Mouse (Mus musculus) adrenal gland, postnatal 10 days (tissue): ENCODE data around the gene Tgds. TPM values are rescaled to one million over a fixed set of nuclear protein-coding genes. Genes with fewer than 3 reads are reported as not detected.

Experiments used
- total RNA-seq, 2 experiments: library from RNA; stranded (reverse); gene quantifications; 2 replicates each; pipeline ENCODE4 v1.2.3; 2021

The Tgds gene
- total RNA-seq, 2 experiments from 2014 or later, result 19.6 to 23.3 TPM

Other genes with a start within 250 kb of the Tgds start
- gene Dct, start 80.5 kb downstream of the Tgds start, total RNA-seq, result not detected
- gene Gpr180, start 4.4 kb upstream of the Tgds start, total RNA-seq, result 10 to 100 TPM; 26.6 to 27.0 TPM
- gene Sox21, start 104.3 kb upstream of the Tgds start, total RNA-seq, result not detected
- not detected for gene Gm9376, start 134.2 kb upstream of the Tgds start, total RNA-seq